Mouse (Mus musculus) 416B (cell line): ENCODE results near the gene Ginm1.

Source experiments
- DNase-seq: peaks from one replicate; pipeline ENCODE4 v3.0.0; 2011; ENCODE audit warnings: low read depth

The Ginm1 gene

GRCm38 (mm10) chr10:7792751-7793385 lies at the start of gene Ginm1, which contains the start of gene Ppil4:
TSS of gene Ginm1 (minus strand) at chr10:7792824.
TSS of gene Ppil4 (plus strand) at chr10:7792891.
- peak; percentile 90 for DNase-seq

- peak; percentile 94 for DNase-seq
Observed at GRCm38 (mm10) chr10:7841571-7842080, 49.0 kb upstream of the Ginm1 start.

- no peak for DNase-seq
Observed at GRCm38 (mm10) chr10:7840785-7841184, 48.2 kb upstream of the Ginm1 start.

GRCm38 (mm10) chr10:7840353-7840733 lies 47.7 kb upstream of the Ginm1 start:
- DNase-seq, result no peak

GRCm38 (mm10) chr10:7839551-7840352 lies 47.1 kb upstream of the Ginm1 start:
- DNase-seq, result peak; percentile 42

- no peak for DNase-seq
Observed at GRCm38 (mm10) chr10:7838874-7839421, 46.3 kb upstream of the Ginm1 start.

GRCm38 (mm10) chr10:7838036-7838435 lies 45.4 kb upstream of the Ginm1 start:
- DNase-seq, result no peak

- DNase-seq, result no peak
Observed at GRCm38 (mm10) chr10:7837446-7837845, 44.8 kb upstream of the Ginm1 start.

- DNase-seq, result no peak
Observed at GRCm38 (mm10) chr10:7836902-7837301, 44.3 kb upstream of the Ginm1 start.

GRCm38 (mm10) chr10:7834671-7835225 lies 42.1 kb upstream of the Ginm1 start:
- no peak for DNase-seq

GRCm38 (mm10) chr10:7833377-7834165 lies 40.9 kb upstream of the Ginm1 start:
- DNase-seq, result peak; percentile 17

GRCm38 (mm10) chr10:7832171-7832676 lies 39.6 kb upstream of the Ginm1 start, which contains the start of gene Zc3h12d:
TSS of gene Zc3h12d (plus strand) at chr10:7832470.
- DNase-seq, result no peak

GRCm38 (mm10) chr10:7826106-7826505 lies 33.5 kb upstream of the Ginm1 start:
- no peak for DNase-seq

GRCm38 (mm10) chr10:7825281-7825665 lies 32.6 kb upstream of the Ginm1 start:
- DNase-seq, result no peak

GRCm38 (mm10) chr10:7824663-7825280 lies 32.1 kb upstream of the Ginm1 start:
- DNase-seq, result no peak

GRCm38 (mm10) chr10:7821981-7822380 lies 29.4 kb upstream of the Ginm1 start:
- DNase-seq, result no peak

GRCm38 (mm10) chr10:7820171-7820570 lies 27.5 kb upstream of the Ginm1 start:
- DNase-seq, result no peak

GRCm38 (mm10) chr10:7819603-7820002 lies 27.0 kb upstream of the Ginm1 start:
- no peak for DNase-seq

GRCm38 (mm10) chr10:7819156-7819555 lies 26.5 kb upstream of the Ginm1 start:
- no peak for DNase-seq

- no peak for DNase-seq
Observed at GRCm38 (mm10) chr10:7818676-7819075, 26.1 kb upstream of the Ginm1 start.

GRCm38 (mm10) chr10:7816476-7816875 lies 23.9 kb upstream of the Ginm1 start:
- DNase-seq, result peak; percentile 62
